Mouse (Mus musculus) spleen, postnatal 36 days (tissue): ENCODE results near the gene Olfr1501.
"Not testable (repeated sequence)": the region's sequence is repeated elsewhere in the genome, so short reads cannot be mapped to it uniquely, and the experiment has no call there.

ENCODE experiments used
- DNase-seq, 2 experiments: peaks; one replicate each; pipeline ENCODE4 v3.0.0; 2022; ENCODE audit warnings: low spot score in 2 of 2, mixed read lengths in 1 of 2

Olfr1501 gene

DNA sequence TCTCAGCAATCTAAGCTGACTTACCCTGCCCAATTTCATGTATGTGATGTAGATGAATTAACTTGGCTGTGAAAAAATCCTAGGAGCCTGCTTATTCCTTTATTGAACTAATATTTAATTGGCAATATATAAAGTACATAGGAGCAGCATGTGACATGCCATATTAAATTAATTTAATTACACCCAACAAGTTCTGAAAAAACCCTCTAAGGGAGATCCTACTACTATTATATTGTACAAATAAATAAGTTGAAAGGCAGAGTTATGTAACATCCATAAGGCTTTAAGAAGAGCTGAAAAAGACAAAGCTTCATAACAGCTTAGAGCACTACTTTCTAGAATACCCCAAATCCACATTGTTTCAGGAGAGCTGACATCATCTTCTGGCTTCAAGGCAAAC lies at the start of gene Olfr1501:
TSS of gene Olfr1501 (minus strand) at position 101 of the 400 bp plus-strand sequence.
- DNase-seq, result not testable (repeated sequence)

DNA sequence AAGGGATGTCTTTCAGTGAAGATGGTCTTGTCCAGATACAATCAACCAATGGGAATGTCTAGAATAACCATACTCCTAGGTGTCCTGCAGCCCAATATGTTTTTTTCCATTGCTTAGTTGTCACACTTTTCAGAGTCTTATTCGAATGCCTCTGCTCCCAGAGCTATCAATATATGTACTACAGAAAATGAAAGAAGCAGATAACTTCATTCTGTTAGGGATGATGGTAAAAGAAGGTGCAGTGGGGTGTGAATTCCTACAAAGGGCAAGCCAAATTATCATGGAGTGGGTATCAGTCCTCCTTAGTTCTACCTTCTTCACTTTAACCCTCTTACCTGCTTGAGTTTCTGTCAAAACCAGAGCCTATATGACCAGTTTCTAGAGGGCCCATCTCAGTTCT lies 47.3 kb upstream of the Olfr1501 start, which contains the start of gene Olfr1504:
TSS of gene Olfr1504 (minus strand) at position 101 of the 400 bp plus-strand sequence.
- DNase-seq, result no peak

GRCm38 (mm10) chr19:13861495-13861894 lies 11.0 kb upstream of the Olfr1501 start, which contains the start of gene Olfr1502:
Gene Olfr1502, plus strand, starts transcription at chr19:13861795.
- no peak for DNase-seq

GRCm38 (mm10) chr19:13830388-13830787 lies 20.1 kb downstream of the Olfr1501 start, which contains the start of gene Olfr1500:
Gene Olfr1500, minus strand, starts transcription at chr19:13830488.
- DNase-seq, result no peak

DNA sequence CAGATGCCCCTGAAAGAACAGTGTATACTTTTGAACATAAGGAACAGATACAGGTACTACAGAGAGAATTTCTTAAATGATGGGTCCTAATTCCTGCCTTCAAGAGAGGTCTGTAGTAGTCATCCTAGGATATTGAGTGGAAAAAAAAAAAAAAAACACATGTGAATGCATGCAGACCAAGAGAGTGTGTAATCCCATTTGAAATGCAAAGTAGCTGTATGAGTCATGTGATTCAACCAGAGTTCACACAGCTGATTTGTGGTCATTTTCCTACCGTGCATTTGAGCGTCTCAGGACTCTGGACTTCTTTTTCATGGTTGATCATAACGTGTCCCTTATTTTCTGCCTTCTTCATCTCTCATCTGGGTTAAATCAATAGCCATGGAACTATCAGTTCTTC lies 22.0 kb downstream of the Olfr1501 start:
- no peak for DNase-seq

DNA sequence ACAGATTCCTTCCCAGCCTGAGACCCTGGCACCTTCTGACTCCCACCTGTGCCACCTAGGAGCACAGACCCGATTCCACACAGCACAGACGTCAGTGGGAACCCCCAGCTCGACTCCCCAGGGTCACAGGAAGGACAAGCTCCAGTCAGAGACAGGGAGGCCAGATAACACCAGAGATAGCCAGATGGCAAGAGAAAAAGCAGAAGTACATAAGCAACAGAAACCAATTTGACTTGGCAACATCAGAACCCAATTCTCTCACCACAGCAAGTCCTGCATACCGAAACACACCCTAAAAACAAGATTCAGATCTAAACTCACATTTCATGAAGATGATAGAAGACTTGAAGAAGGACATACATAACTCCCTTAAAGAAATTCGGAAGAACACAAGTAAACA lies 29.6 kb downstream of the Olfr1501 start:
- DNase-seq, result no peak

DNA sequence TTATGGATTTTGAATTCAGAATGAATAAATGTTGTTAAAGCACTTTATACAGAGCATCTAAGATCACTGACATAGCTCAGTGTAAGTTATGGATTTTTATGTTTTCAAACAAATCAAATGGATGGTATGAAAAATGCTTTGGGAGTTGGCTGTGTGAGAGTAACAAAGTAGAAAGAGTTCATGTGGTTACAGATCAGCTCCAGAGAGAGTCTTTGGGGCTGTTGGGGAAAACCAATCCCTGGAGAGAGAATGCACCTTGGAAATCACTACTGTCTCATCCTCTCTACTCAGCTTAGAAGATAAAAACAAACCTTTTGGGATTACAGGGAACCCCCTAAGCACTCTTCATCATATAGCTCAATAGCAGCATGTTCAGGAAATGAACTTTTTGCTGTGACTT lies 31.1 kb downstream of the Olfr1501 start, which contains the start of gene Olfr1499:
TSS of gene Olfr1499 (minus strand) at position 101 of the 400 bp plus-strand sequence.
- DNase-seq, result no peak

GRCm38 (mm10) chr19:13818827-13819226 lies 31.7 kb downstream of the Olfr1501 start:
- no peak for DNase-seq

GRCm38 (mm10) chr19:13812823-13813222 lies 37.7 kb downstream of the Olfr1501 start:
- no peak for DNase-seq

GRCm38 (mm10) chr19:13805486-13805885 lies 45.0 kb downstream of the Olfr1501 start:
- not testable (repeated sequence) for DNase-seq

- no peak for DNase-seq
Observed at GRCm38 (mm10) chr19:13798102-13798501, 52.4 kb downstream of the Olfr1501 start, which contains the start of gene Olfr1497. Gene Olfr1497, minus strand, starts transcription at chr19:13798202.
